Mouse (Mus musculus) lung, postnatal 25 days (tissue): ENCODE measurements at regions not wholly inside any gene's neighbourhood (a gene's known extent, or its start where the extent isn't known, plus 50 kb on each side); places are given as distances from the start of the nearest gene placed in this dataset.

Experiments
- DNase-seq: peaks from one replicate; pipeline ENCODE4 v3.0.0; 2022; ENCODE audit warnings: low spot score

GRCm38 (mm10) chr3:151931656-151932055 lies 94.2 kb upstream of the Ptgfr start:
- no peak for DNase-seq

DNA sequence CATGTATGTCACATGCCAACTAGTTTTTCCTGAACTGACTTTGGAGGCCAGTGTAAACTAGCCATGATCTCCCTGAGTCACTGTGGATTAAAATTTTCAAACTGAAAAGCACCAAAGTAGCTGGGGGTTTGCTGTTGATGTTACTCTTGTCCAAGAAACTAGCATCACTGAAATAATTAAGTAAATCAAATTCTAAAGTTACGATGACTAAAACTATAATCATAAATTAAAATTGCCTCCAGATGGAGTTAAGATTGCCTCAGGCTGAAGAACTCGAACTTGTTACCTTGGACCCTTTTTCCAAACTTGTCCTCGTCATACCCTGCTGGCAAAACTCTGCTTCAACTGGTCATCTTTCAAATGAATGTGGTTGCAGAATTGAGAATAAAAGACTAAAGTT lies 93.7 kb upstream of the Ptgfr start:
- no peak for DNase-seq

- peak; percentile 91 for DNase-seq
These were observed 76.6 kb upstream of the Ptgfr start for GRCm38 (mm10) chr3:151914010-151914513.

DNA sequence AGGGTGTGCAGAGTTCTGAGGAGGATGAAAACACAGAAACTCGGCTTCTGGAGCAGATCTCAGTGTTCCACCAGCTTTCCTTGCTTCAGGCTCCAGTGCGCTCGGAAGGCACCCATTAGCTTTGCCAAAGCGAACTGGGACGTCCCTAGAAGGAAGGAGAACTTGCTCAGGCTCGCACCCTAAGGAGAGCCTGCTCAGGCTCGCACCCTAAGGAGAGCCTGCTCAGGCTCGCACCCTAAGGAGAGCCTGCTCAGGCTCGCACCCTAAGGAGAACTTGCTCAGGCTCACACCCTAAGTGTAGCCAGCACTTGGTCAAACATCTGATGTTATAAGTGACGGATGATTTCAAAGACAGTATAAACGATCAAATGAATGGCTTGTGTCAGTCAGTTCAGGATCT lies 74.9 kb upstream of the Ptgfr start:
- peak; percentile 43 for DNase-seq

GRCm38 (mm10) chr3:151910851-151911250 lies 73.4 kb upstream of the Ptgfr start:
- no peak for DNase-seq

GRCm38 (mm10) chr3:151909344-151909743 lies 71.9 kb upstream of the Ptgfr start:
- no peak for DNase-seq

DNA sequence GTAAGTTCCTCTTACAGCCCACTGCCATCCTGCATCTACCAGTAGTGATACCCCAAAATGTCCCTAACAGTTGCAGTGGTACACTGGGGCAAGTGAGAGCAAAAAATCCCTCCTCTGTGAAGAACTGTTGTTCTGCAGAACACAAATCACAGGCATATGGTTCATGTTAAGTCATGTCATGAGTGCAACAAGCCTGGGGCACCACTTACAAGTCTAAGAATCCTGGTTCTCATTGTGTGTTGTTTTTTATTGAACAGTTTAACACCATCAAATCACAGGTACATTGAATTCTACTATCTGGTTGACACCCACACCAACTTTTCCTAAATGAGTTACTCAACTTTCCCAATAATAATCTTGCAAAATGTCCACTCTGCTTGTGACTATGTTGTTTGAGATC lies 71.5 kb upstream of the Ptgfr start:
- DNase-seq, result no peak

DNA sequence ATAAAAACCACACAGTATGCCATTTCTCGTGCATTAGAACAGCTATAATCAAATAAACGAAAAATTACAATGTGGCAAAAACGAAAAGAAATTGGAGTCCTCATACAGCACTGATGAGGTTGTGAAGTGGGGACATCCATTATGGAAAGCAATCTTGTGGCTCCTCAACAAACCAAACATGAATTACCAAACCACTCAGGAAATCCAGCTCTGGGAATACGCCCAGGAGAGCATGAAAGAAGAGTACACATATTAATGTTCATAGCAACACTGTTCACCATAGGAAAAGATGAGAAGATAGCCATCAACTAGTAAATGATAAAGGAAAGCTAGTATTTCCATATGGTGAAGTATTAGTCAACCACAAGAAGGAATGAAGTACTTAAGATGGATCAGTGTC lies 68.3 kb upstream of the Ptgfr start:
- no peak for DNase-seq

DNA sequence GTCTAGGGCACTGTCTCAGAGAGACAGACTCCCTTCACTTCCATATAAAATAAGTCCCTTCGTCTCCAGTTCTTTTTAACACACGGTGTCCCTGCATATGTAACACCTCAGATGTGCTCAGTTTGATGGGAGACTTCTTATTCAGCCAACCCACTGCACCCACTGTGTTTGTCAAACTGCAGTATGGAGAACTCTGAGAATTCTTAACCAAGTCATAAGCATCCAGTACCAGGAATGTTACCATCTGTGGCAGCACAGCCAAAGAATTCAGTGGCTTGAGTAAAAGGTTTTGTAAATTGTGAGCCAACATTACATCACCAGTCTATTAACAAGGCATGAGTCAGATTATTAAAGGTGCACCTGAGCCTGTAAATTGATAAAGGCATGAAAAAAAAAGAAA lies 65.7 kb upstream of the Ptgfr start:
- DNase-seq, result no peak

GRCm38 (mm10) chr3:151902216-151902827 lies 64.9 kb upstream of the Ptgfr start:
- no peak for DNase-seq

DNA sequence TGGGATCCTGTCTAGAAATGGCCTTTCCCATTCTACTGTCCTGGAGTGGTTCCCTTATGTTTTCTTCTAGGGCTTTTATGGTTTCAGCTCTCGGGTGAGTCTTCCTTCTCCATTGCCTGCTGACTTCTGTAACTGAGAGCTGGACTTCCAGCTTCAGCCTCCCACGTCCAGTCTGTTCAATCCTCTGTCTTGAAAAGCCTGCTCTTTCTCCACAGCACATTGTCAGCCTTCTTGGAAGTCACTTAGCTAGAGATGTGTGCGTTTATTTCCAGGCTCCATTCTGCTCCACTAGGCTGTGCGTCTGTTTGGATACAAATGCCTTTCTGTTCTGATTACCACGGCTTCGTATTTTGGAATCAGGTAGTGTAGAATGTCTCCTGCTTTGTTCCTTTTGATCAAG lies 62.2 kb upstream of the Ptgfr start:
- no peak for DNase-seq

GRCm38 (mm10) chr3:151899094-151899493 lies 61.7 kb upstream of the Ptgfr start:
- DNase-seq, result no peak

DNA sequence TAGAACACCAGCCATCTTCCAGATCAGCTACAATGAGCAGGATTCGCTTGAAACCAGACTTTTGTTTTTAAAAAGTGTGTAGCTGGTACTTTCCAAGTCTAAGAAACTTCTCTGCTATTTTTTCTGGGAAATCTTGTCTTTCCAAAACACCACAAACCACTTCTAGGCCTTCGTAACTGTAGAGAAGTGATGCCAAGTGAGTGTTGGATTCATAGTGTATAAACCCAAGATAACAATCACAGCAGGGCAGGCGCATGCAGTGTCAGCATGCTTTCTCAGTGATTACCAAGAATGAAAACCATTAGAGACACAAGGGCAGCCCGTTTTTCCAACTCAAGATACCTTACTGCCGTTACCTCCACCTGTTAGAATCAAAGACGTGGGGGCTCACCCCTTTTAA lies 58.9 kb upstream of the Ptgfr start:
- no peak for DNase-seq

DNA sequence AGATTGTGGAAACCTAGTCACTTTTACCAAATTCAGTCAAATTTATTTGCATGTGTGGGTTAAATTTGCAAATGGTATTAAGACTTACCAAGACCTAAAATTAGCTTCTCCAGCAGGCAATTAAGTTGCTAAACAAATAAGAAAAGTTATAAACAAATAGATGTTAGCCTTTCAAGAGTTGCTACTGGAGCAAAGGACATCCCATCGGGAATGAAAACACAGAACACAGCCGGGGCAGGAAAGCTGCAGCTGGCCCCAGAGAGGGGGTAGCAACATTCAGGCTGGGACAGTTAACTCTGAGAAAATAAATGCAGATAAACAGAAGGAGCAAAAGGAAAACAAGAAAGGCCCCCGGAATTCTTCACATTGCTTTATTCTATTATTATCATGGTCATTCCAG lies 57.3 kb upstream of the Ptgfr start:
- DNase-seq, result peak; percentile 17

DNA sequence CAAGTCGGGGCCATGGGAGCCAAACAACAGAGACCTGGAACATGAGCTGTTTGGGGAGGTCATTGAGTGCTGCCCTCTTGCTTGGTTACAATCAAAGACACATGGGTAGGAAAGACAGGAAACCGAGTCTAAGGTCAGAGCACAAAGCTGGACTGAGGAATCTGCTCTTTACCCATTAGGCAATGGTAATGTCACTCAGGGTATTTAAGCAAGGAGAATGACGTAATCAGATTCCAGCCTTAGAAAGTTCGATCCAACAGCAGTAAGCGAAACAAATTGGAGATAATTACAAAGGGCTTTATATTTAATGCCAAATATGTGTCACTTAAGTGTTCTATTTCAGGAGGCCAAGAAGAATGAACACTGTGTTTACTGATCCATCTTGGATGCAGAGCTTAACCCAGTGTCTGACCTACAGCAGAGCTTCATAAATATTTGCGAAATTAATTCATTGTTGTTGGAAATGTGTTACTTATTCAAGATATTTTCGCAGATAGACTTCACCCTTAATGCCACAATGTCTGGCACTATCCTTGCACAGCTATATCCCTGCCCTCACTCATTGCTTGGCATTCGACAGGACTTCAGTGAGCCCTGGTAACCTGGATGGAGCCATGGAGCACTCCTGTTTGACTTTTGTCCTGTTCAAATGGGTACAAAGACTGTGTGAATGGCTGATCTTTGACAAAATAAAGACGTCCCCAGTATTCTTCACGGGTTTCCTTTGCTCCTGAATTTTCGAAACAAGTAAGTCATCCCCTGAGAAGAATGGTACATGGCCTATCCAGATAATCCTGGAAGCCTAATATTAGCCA lies 56.2 kb upstream of the Ptgfr start:
- peak; percentile 63 for DNase-seq

DNA sequence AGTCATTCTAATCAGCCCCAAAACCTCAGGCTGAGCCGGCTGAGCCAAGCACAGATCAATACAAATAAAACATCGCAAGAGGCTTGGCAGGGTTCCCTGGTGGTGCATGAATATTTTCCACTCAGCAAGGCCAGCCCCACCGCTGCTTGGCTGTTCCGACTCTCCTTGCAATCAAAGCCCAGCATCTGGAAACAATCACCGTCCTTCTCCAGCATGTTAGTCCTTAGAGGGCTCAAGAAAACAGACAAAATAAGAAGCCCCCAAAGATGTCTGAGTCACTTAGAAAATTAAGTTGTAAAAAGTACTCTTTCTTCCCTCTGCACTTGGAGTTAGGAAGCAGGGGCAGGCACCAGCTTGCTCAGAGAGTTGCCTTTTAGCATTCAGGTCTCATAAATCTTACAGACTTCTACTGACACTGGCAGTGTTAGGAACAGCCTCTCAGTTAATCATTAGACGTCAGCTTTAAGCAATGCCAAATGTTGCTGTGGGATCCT lies 54.4 kb upstream of the Ptgfr start:
- peak; percentile 82 for DNase-seq

DNA sequence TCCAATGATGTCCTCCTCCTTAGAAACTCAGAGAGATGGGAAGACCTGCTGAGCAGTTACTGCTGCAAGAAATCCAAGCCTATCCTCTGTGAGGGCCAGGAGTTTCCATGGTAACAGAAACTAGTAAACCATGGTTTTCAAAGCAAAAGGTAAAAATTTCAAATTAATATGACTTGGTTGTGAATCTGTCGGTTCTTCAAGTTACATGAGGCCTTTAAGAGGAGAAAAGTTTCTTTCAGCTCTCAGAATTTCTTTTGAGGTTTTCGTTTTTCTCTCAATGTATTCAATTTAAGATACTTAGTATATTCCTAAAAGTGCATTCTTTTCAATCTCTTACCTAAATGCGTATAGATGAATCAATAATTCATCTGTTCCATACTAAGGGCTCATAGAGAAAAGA lies 53.9 kb upstream of the Ptgfr start:
- no peak for DNase-seq

- no peak for DNase-seq
These were observed 52.3 kb upstream of the Ptgfr start for GRCm38 (mm10) chr3:151889738-151890137.
